Mouse (Mus musculus): ENCODE measurements around the gene B3gnt7.

The B3gnt7 gene

GRCm38 (mm10) chr1:86343969-86344861 lies 41.6 kb downstream of the B3gnt7 start:
- DNase-seq (ENCODE audit: low read depth, low spot score) = no peak

- no peak for DNase-seq (ENCODE audit: low read depth, low spot score)
These were observed 42.4 kb downstream of the B3gnt7 start for GRCm38 (mm10) chr1:86345069-86345468.

- DNase-seq (ENCODE audit: low read depth, low spot score) = no peak
These were observed 43.3 kb downstream of the B3gnt7 start for GRCm38 (mm10) chr1:86345956-86346355.

DNA sequence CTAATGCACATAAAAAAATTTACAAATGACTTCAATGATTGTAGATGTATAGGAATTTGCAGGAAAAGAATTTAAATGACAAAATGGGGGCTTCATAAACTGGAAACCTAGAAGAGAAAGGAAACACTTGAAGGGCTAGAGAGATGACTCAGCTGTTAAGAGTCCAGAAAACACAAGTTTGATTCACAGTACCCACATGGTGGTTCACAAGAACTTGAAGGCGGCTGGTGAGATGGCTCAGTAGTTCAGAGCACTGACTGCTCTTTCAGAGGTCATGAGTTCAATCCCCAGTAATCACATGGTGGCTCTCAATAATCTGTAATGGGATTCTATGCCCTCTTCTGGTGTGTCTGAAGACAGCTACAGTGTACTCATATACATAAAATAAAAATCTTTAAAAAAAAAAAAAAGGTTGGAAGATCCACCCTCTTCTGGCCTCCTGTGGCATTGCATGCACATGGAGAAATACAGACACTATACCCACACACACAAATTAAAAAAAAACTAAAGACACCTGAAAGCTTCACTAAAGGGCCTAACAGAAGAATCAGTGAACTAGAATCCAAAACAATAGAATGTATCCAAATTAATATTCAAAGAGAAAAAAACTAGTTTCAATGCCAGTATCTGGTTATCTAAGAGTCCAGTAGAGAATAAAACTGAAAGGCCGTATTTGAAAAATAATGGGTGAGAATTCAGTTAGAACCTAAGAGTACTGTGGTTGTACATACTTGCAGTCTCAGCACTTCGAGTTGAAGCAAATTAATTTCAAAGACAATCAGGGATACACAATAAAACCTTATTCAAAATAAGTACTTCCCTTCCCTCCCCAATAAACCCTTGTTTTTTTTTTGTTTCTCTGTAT lies 44.5 kb downstream of the B3gnt7 start:
- DNase-seq (ENCODE audit: low read depth, low spot score) = no peak

DNA sequence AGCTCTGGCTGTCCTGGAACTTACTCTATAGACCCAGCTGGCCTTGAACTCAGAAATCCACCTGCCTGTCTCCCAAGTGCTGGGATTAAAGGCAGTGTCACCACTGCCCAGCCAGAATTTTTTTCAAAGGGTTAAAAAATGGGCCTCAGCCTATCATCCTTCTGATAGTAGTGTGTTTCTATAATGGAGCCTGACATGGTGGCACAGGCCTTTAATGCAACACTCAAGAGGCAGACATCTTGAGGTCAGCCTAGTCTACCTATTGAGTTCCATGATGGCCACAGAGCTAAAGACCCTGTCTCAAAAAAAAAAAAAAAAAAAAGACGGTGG lies 45.0 kb downstream of the B3gnt7 start:
- no peak for DNase-seq (ENCODE audit: low read depth, low spot score)

DNA sequence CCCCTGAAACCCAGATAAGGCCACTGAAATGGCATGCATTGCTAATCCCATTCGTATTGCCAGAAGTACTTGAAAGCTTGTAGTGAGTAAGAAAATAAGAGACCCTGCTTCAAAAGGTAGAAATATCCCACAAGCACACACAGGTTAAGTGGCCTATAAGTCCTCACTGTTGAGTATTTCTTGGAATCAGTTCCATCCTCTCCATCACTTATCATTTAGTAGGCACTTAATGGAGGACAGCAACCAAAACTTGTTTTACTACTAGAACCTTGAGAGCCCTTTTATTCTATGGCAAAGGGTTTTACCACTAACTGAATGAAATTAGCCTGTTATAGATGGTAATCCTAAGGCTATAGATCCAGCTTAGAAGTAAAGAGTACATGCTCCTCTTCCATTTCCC lies 45.5 kb downstream of the B3gnt7 start:
- no peak for DNase-seq (ENCODE audit: low read depth, low spot score)

DNA sequence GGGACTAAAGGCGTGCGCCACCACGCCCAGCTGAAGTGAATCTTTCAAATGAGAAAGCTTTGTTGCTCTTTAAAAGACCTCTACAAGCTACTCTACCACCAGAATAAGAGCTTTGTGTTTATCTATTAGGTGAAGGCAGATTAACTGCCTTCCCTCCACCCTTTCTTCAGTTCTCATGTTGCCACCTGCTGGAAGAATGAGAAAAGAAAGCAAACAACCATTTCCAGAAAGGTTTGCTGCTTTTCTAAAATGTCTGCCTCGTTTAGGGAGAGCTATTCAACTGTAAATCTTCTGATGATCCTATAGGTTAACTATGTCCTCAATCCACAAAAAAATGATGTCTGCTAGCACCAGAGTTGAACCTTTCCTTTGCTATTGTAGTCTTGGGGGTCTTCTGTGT lies 46.2 kb downstream of the B3gnt7 start:
- no peak for DNase-seq (ENCODE audit: low read depth, low spot score)

- no peak for DNase-seq (ENCODE audit: low read depth, low spot score)
These were observed 46.6 kb downstream of the B3gnt7 start for GRCm38 (mm10) chr1:86349201-86349600.

DNA sequence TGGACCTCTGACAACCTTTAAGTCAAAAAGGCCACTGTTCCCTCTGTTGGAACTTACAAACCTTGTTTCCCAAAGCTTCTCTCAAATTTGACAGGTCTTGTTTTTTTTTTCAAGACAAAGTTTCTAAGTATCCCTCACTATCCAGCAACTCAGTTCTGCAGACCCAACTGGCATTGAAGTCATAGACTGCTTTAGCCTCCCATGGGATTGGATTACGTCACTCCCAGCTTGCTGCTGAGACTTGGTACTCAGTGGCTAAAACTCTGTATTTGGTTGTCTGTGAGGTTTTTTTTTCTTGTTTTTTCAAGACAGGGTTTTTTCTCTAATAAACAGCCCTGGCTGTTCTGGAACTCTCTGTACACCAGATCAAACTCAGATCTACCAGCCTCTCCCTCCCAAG lies 47.1 kb downstream of the B3gnt7 start:
- no peak for DNase-seq (ENCODE audit: low read depth, low spot score)

GRCm38 (mm10) chr1:86350576-86350975 lies 47.9 kb downstream of the B3gnt7 start:
- DNase-seq (ENCODE audit: low read depth, low spot score) = no peak

DNA sequence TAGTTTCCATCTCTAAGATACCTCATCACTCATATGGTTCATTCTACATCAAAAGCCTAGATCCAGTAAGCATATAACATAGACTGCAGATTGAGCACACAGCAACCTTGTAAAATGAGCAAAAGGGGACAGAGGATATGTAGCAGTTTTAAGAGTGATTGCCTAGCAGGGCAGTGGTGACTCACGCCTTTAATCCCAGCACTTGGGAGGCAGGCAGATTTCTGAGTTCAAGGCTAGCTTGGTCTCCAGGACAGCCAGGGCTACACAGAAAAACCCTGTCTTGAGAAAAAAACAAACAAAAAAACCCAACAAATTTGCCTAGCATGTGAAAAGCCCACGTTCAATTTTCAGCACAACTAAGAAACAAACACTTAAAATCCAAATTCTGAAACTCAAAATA lies 51.6 kb downstream of the B3gnt7 start:
- DNase-seq (ENCODE audit: low read depth, low spot score) = no peak
